Mouse (Mus musculus): Measurements from ENCODE around the gene Hspa1b. TPM values are rescaled to one million over a fixed set of nuclear protein-coding genes. Genes with fewer than 3 reads are reported as not detected.

Gene Hspa1b
- polyA plus RNA-seq, 1 experiment from 2014 or later, result 0.35 TPM

GRCm38 (mm10) chr17:34944362-34944761 lies 14.7 kb downstream of the Hspa1b start:
- no peak for ATAC-seq (ENCODE audit: low read depth)

GRCm38 (mm10) chr17:34943128-34943815 lies 15.8 kb downstream of the Hspa1b start:
- H3K4me1 ChIP-seq (ENCODE audit: control insufficient read depth, insufficient read depth, low read length), result no peaks in the 10 kb centered on the region
- no peak overlapping the region for H3K27ac ChIP-seq (ENCODE audit: low read depth, low read length)
- H3K9me3 ChIP-seq (ENCODE audit: control insufficient read depth, low read length), result no peaks in the 10 kb centered on the region
- no peaks in the 10 kb centered on the region for H3K27me3 ChIP-seq (ENCODE audit: control insufficient read depth, insufficient read depth, low read length)
- H3K9ac ChIP-seq (replicated peaks; ENCODE audit: low read depth, low read length), result no peak overlapping the region
- H3K4me2 ChIP-seq (ENCODE audit: low read depth, low read length), result no peak overlapping the region
- H3K36me3 ChIP-seq (ENCODE audit: control insufficient read depth, insufficient read depth, low read length), result no peaks in the 10 kb centered on the region
- H3K4me3 ChIP-seq (ENCODE audit: low read depth, low read length), result no peak overlapping the region
- no peak for ATAC-seq (ENCODE audit: low read depth)
- 69% methylated on average over 4 of the region's 4 CpGs for WGBS

More at GRCm38 (mm10) chr17:34944362-34944761, 14.7 kb downstream of the Hspa1b start:
- Histone ChIP-seq H3K9me3 (ENCODE audit: control insufficient read depth, low read length) (no peaks in the 10 kb centered on the region), H3K4me3 (ENCODE audit: low read depth, low read length) (no peak overlapping the region), H3K36me3 (ENCODE audit: control insufficient read depth, insufficient read depth, low read length) (no peaks in the 10 kb centered on the region), H3K9ac (replicated peaks; ENCODE audit: low read depth, low read length) (no peak overlapping the region), H3K27me3 (ENCODE audit: control insufficient read depth, insufficient read depth, low read length) (no peaks in the 10 kb centered on the region), H3K27ac (ENCODE audit: low read depth, low read length) (no peak overlapping the region), H3K4me1 (ENCODE audit: control insufficient read depth, insufficient read depth, low read length) (no peaks in the 10 kb centered on the region), H3K4me2 (ENCODE audit: low read depth, low read length) (no peak overlapping the region)

- peak overlapping the region; percentile 15; the same call in 1 of the 2 replicates for H3K4me3 ChIP-seq (ENCODE audit: low read depth, low read length)
Observed at GRCm38 (mm10) chr17:34941344-34942041, 17.5 kb downstream of the Hspa1b start.

GRCm38 (mm10) chr17:34937960-34938505 lies 21.0 kb downstream of the Hspa1b start:
- Histone ChIP-seq H3K4me3 (ENCODE audit: low read depth, low read length) (no peak overlapping the region), H3K9me3 (ENCODE audit: control insufficient read depth, low read length) (no peaks in the 10 kb centered on the region), H3K36me3 (ENCODE audit: control insufficient read depth, insufficient read depth, low read length) (peaks cover 8% of the 10 kb centered on the region; the same call in 1 of the 2 replicates), H3K4me2 (ENCODE audit: low read depth, low read length) (no peak overlapping the region), H3K4me1 (ENCODE audit: control insufficient read depth, insufficient read depth, low read length) (no peaks in the 10 kb centered on the region), H3K9ac (replicated peaks; ENCODE audit: low read depth, low read length) (no peak overlapping the region), H3K27me3 (ENCODE audit: control insufficient read depth, insufficient read depth, low read length) (no peaks in the 10 kb centered on the region), H3K27ac (ENCODE audit: low read depth, low read length) (no peak overlapping the region)
- no peak for ATAC-seq (ENCODE audit: low read depth)
- 85% methylated on average over 6 of the region's 6 CpGs for WGBS

More at GRCm38 (mm10) chr17:34941344-34942041, 17.5 kb downstream of the Hspa1b start:
- 8% methylated on average over 15 of the region's 15 CpGs for WGBS
- ATAC-seq (ENCODE audit: low read depth), result 0 out of 2 replicates have a peak, but pooled peaks have one; percentile 2
- no peaks in the 10 kb centered on the region for H3K27me3 ChIP-seq (ENCODE audit: control insufficient read depth, insufficient read depth, low read length)
- H3K27ac ChIP-seq (ENCODE audit: low read depth, low read length), result no peak overlapping the region
- no peaks in the 10 kb centered on the region for H3K9me3 ChIP-seq (ENCODE audit: control insufficient read depth, low read length)
- H3K9ac ChIP-seq (replicated peaks; ENCODE audit: low read depth, low read length), result 0 out of 2 replicates have a peak overlapping the region, but pooled peaks have one; percentile 7
- peak overlapping the region; percentile 12; the same call in 1 of the 2 replicates for H3K4me2 ChIP-seq (ENCODE audit: low read depth, low read length)
- no peaks in the 10 kb centered on the region for H3K4me1 ChIP-seq (ENCODE audit: control insufficient read depth, insufficient read depth, low read length)
- no peaks in the 10 kb centered on the region for H3K36me3 ChIP-seq (ENCODE audit: control insufficient read depth, insufficient read depth, low read length)

GRCm38 (mm10) chr17:34934830-34935229 lies 24.2 kb downstream of the Hspa1b start:
- WGBS, result 57% methylated on average over 8 of the region's 8 CpGs
- Histone ChIP-seq H3K27ac (ENCODE audit: low read depth, low read length) (no peak overlapping the region), H3K4me1 (ENCODE audit: control insufficient read depth, insufficient read depth, low read length) (0 out of 2 replicates have a peak, but pooled peaks cover 5% of the 10 kb centered on the region), H3K36me3 (ENCODE audit: control insufficient read depth, insufficient read depth, low read length) (peaks cover 8% of the 10 kb centered on the region; the same call in 1 of the 2 replicates), H3K4me2 (ENCODE audit: low read depth, low read length) (no peak overlapping the region), H3K9ac (replicated peaks; ENCODE audit: low read depth, low read length) (no peak overlapping the region), H3K27me3 (ENCODE audit: control insufficient read depth, insufficient read depth, low read length) (no peaks in the 10 kb centered on the region), H3K9me3 (ENCODE audit: control insufficient read depth, low read length) (no peaks in the 10 kb centered on the region), H3K4me3 (ENCODE audit: low read depth, low read length) (no peak overlapping the region)
- no peak for ATAC-seq (ENCODE audit: low read depth)

GRCm38 (mm10) chr17:34934031-34934430 lies 25.0 kb downstream of the Hspa1b start:
- WGBS, result 73% methylated on average over 23 of the region's 24 CpGs
- Histone ChIP-seq H3K27ac (ENCODE audit: low read depth, low read length) (no peak overlapping the region), H3K4me3 (ENCODE audit: low read depth, low read length) (no peak overlapping the region), H3K9me3 (ENCODE audit: control insufficient read depth, low read length) (no peaks in the 10 kb centered on the region), H3K9ac (replicated peaks; ENCODE audit: low read depth, low read length) (no peak overlapping the region), H3K36me3 (ENCODE audit: control insufficient read depth, insufficient read depth, low read length) (peaks cover 8% of the 10 kb centered on the region; the same call in 1 of the 2 replicates), H3K4me1 (ENCODE audit: control insufficient read depth, insufficient read depth, low read length) (0 out of 2 replicates have a peak, but pooled peaks cover 5% of the 10 kb centered on the region), H3K27me3 (ENCODE audit: control insufficient read depth, insufficient read depth, low read length) (no peaks in the 10 kb centered on the region), H3K4me2 (ENCODE audit: low read depth, low read length) (no peak overlapping the region)
- ATAC-seq (ENCODE audit: low read depth), result no peak

- WGBS, result 89% methylated on average over 8 of the region's 8 CpGs
- Histone ChIP-seq H3K4me2 (ENCODE audit: low read depth, low read length) (peak overlapping the region; percentile 98), H3K36me3 (ENCODE audit: control insufficient read depth, insufficient read depth, low read length) (peaks cover 8% of the 10 kb centered on the region; the same call in 1 of the 2 replicates), H3K9me3 (ENCODE audit: control insufficient read depth, low read length) (no peaks in the 10 kb centered on the region), H3K9ac (replicated peaks; ENCODE audit: low read depth, low read length) (peak overlapping the region; percentile 89), H3K4me1 (ENCODE audit: control insufficient read depth, insufficient read depth, low read length) (0 out of 2 replicates have a peak, but pooled peaks cover 5% of the 10 kb centered on the region), H3K27ac (ENCODE audit: low read depth, low read length) (no peak overlapping the region), H3K27me3 (ENCODE audit: control insufficient read depth, insufficient read depth, low read length) (no peaks in the 10 kb centered on the region), H3K4me3 (ENCODE audit: low read depth, low read length) (peak overlapping the region; percentile 75)
- ATAC-seq (ENCODE audit: low read depth), result no peak
Observed at GRCm38 (mm10) chr17:34932287-34932686, 26.8 kb downstream of the Hspa1b start.

- H3K4me1 ChIP-seq (ENCODE audit: control insufficient read depth, insufficient read depth, low read length), result 0 out of 2 replicates have a peak, but pooled peaks cover 5% of the 10 kb centered on the region
- H3K36me3 ChIP-seq (ENCODE audit: control insufficient read depth, insufficient read depth, low read length), result peaks cover 8% of the 10 kb centered on the region; the same call in 1 of the 2 replicates
- 7% methylated on average over 14 of the region's 14 CpGs for WGBS
- H3K9me3 ChIP-seq (ENCODE audit: control insufficient read depth, low read length), result no peaks in the 10 kb centered on the region
- H3K4me2 ChIP-seq (ENCODE audit: low read depth, low read length), result peak overlapping the region; percentile 98
- ATAC-seq (ENCODE audit: low read depth), result peak; percentile 40; the same call in 1 of the 2 replicates
- peak overlapping the region; percentile 73; the same call in 1 of the 2 replicates for H3K27ac ChIP-seq (ENCODE audit: low read depth, low read length)
- H3K27me3 ChIP-seq (ENCODE audit: control insufficient read depth, insufficient read depth, low read length), result no peaks in the 10 kb centered on the region
- peak overlapping the region; percentile 75 for H3K4me3 ChIP-seq (ENCODE audit: low read depth, low read length)
- H3K9ac ChIP-seq (replicated peaks; ENCODE audit: low read depth, low read length), result peak overlapping the region; percentile 89
Observed at GRCm38 (mm10) chr17:34931735-34932098, 27.3 kb downstream of the Hspa1b start.

Data from neural tube, embryonic 14.5 days (tissue).